26 mouse cellular contexts compared by ENCODE assay signal in the genomic region with DNA sequence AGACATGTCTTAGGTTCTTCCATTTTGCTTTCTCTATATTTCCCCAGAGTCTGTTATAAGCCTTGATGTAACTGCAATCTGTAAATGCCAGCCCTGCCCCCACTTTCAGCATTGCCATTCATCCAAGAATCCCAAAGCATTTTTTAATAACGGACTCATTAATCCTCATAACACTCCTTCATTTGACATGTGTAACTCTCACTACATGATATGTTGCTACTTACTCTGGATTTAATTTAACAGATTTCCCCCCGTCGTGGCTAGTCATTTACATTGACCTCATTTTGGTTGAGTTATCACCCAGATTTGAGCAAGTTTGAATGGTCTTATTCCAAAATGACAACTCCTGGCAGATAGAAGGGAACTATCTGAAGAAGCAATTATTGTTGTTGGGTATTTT.
"Had no signal": no experiment of that assay in that cellular context is flagged by ENCODE, and none has a peak within 500 bp of the region (broad histone marks: within the 10 kb centered on the region; RNA-seq: fewer than 3 reads in every experiment).

No protein-coding gene starts in this region.

- H3K4me1 ChIP-seq: heart, embryonic 12.5 days; heart, embryonic 15.5 days; kidney, embryonic 15.5 days had no signal

- H3K4me3 ChIP-seq: heart, embryonic 10.5 days; heart, embryonic 12.5 days; heart, embryonic 13.5 days; heart, embryonic 15.5 days; hindbrain, embryonic 10.5 days; hindbrain, embryonic 12.5 days; hindbrain, embryonic 13.5 days; hindbrain, embryonic 15.5 days; intestine, embryonic 15.5 days; kidney, embryonic 15.5 days; layer of hippocampus, adult 2 months had no signal

- DNase-seq: heart, postnatal 10 days; heart, postnatal 14 days; heart, postnatal 36 days; heart, postnatal 4 days; kidney, adult 11 months; kidney, adult 18-20 months; kidney, adult 2 months; kidney, adult 8-10 months; kidney, adult 9 months; kidney, postnatal 10 days; kidney, postnatal 14 days; kidney, postnatal 25 days; kidney, postnatal 36 days; kidney, postnatal 4 days; layer of hippocampus, adult 9-11 months had no signal
